Mouse (Mus musculus) naive thymus-derived CD4-positive, alpha-beta T cell, adult 2 months (primary cell): ENCODE results near the gene Phykpl.
"Not testable (repeated sequence)": the region's sequence is repeated elsewhere in the genome, so short reads cannot be mapped to it uniquely, and the experiment has no call there.

Experiments
- DNase-seq: peaks from one replicate; pipeline ENCODE4 v3.0.0-alpha.2; 2011; ENCODE audit warnings: low read depth

Gene Phykpl

GRCm38 (mm10) chr11:51618894-51619408 lies 34.4 kb downstream of the Phykpl start:
- no peak for DNase-seq

- peak; percentile 93 for DNase-seq
Measured at GRCm38 (mm10) chr11:51619409-51620060, 35.0 kb downstream of the Phykpl start, which contains the start of gene Nhp2. Gene Nhp2, plus strand, starts transcription at chr11:51619735.

- no peak for DNase-seq
Measured at GRCm38 (mm10) chr11:51620084-51620483, 35.5 kb downstream of the Phykpl start.

- DNase-seq, result no peak
Measured at GRCm38 (mm10) chr11:51621776-51622175, 37.2 kb downstream of the Phykpl start.

GRCm38 (mm10) chr11:51622971-51623491 lies 38.5 kb downstream of the Phykpl start:
- no peak for DNase-seq

GRCm38 (mm10) chr11:51625187-51625820 lies 40.7 kb downstream of the Phykpl start:
- no peak for DNase-seq

GRCm38 (mm10) chr11:51627425-51627824 lies 42.9 kb downstream of the Phykpl start:
- DNase-seq, result no peak

- no peak for DNase-seq
Measured at GRCm38 (mm10) chr11:51627907-51628306, 43.4 kb downstream of the Phykpl start.

GRCm38 (mm10) chr11:51629651-51630314 lies 45.2 kb downstream of the Phykpl start:
- no peak for DNase-seq

- DNase-seq, result no peak
Measured at GRCm38 (mm10) chr11:51632130-51632753, 47.7 kb downstream of the Phykpl start.

- not testable (repeated sequence) for DNase-seq
Measured at GRCm38 (mm10) chr11:51633200-51633599, 48.6 kb downstream of the Phykpl start.

GRCm38 (mm10) chr11:51633721-51634120 lies 49.2 kb downstream of the Phykpl start:
- no peak for DNase-seq

- DNase-seq, result no peak
Measured at GRCm38 (mm10) chr11:51635127-51635524, 50.6 kb downstream of the Phykpl start.

- DNase-seq, result peak; percentile 93
Measured at GRCm38 (mm10) chr11:51635525-51636322, 51.2 kb downstream of the Phykpl start, which contains the start of gene Rmnd5b. Gene Rmnd5b, minus strand, starts transcription at chr11:51635896.

- DNase-seq, result peak; percentile 89
Measured at GRCm38 (mm10) chr11:51636323-51636684, 51.7 kb downstream of the Phykpl start.

GRCm38 (mm10) chr11:51637971-51638414 lies 53.4 kb downstream of the Phykpl start:
- peak; percentile 64 for DNase-seq

- peak; percentile 40 for DNase-seq
Measured at GRCm38 (mm10) chr11:51638497-51638896, 53.9 kb downstream of the Phykpl start.

GRCm38 (mm10) chr11:51640748-51641147 lies 56.2 kb downstream of the Phykpl start:
- no peak for DNase-seq

GRCm38 (mm10) chr11:51643202-51643601 lies 58.6 kb downstream of the Phykpl start:
- DNase-seq, result no peak

- peak; percentile 55 for DNase-seq
Measured at GRCm38 (mm10) chr11:51643761-51644160, 59.2 kb downstream of the Phykpl start.

GRCm38 (mm10) chr11:51644217-51644616 lies 59.7 kb downstream of the Phykpl start:
- peak; percentile 71 for DNase-seq
